Mouse (Mus musculus) A20 (cell line): ENCODE results near the gene Zfp423.

Experiments used
- DNase-seq: peaks from one replicate; pipeline ENCODE4 v3.0.0-alpha.2; 2011; ENCODE audit warnings: low read depth, low spot score

Gene Zfp423

DNA sequence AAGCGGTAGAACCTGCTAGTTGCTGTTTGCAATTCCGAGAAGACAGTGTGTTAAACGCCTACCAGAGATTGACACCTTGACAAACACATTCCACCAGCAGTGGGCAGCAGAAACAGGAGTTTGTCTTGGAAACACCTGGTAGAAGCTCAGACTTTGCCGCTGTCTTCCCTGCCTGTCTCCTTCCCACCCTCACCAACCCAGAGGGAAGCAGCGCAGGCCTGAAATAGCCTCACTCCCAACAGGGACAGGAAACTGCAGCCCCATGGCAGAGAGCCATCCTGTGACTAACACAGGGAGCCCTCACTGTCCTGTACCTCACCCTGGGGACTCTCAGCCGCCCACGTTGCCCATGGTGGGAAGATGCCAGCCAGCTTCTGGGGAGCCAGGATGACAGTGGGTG lies 340.3 kb downstream of the Zfp423 start:
- peak; percentile 43 for DNase-seq

DNA sequence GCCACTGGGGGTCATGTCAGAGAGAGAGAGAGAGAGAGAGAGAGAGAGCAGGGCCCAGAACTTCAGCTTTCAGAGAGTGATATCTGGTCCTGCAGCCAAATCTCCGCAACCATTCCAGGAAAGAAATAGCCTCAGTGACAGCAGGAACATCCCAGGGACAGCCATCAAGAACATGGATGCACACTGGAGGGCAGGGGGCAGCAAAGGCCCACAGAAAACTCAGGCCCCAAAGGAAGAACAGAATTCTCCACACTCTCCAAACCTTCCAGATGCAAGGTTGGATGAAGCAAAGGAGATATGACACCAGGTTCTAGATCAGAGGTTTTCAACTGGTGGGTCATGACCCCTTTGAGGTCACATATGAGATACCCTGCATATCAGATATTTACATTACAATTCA lies 345.7 kb downstream of the Zfp423 start:
- no peak for DNase-seq
